Mouse (Mus musculus): ENCODE data around the gene Wdr19. TPM values are rescaled to one million over a fixed set of nuclear protein-coding genes. Genes with fewer than 3 reads are reported as not detected.
A peak's percentile ranks its signal among the peaks of the same experiment; 100 is the strongest.
"Not testable (repeated sequence)": the region's sequence is repeated elsewhere in the genome, so short reads cannot be mapped to it uniquely, and the experiment has no call there.

The Wdr19 gene
- polyA plus RNA-seq, 1 experiment: 2.4 TPM

- H3K4me3 ChIP-seq (replicated peaks; ENCODE audit: control insufficient read depth, low read depth, low read length): no peak overlapping the region
- no peak overlapping the region for H3K27ac ChIP-seq (ENCODE audit: control insufficient read depth, insufficient read depth, low read depth, low read length, poor library complexity)
- WGBS: 42% methylated on average over 2 of the region's 2 CpGs
- no peaks in the 10 kb centered on the region; the same call in 1 of the 2 replicates for H3K4me1 ChIP-seq (ENCODE audit: control insufficient read depth, insufficient read depth, low read length)
- TF ChIP-seq POLR2A (IDR thresholded peaks at IDR 0.05; ENCODE audit: borderline replicate concordance, control insufficient read depth, low read depth, low read length) (no peak), CTCF (IDR thresholded peaks at IDR 0.05; ENCODE audit: control insufficient read depth, insufficient read depth, low read length) (no peak)
Measured at GRCm38 (mm10) chr5:65294270-65294669, 94.8 kb downstream of the Wdr19 start.

GRCm38 (mm10) chr5:65298167-65298950 lies 98.9 kb downstream of the Wdr19 start:
- no peak overlapping the region for H3K27ac ChIP-seq (ENCODE audit: control insufficient read depth, insufficient read depth, low read depth, low read length, poor library complexity)
- H3K4me3 ChIP-seq (replicated peaks; ENCODE audit: control insufficient read depth, low read depth, low read length): no peak overlapping the region
- TF ChIP-seq CTCF (IDR thresholded peaks at IDR 0.05; ENCODE audit: control insufficient read depth, insufficient read depth, low read length): no peak
- no peak for TF ChIP-seq POLR2A (IDR thresholded peaks at IDR 0.05; ENCODE audit: borderline replicate concordance, control insufficient read depth, low read depth, low read length)
- no peaks in the 10 kb centered on the region; the same call in 1 of the 2 replicates for H3K4me1 ChIP-seq (ENCODE audit: control insufficient read depth, insufficient read depth, low read length)
- WGBS: 67% methylated on average over 7 of the region's 7 CpGs

DNA sequence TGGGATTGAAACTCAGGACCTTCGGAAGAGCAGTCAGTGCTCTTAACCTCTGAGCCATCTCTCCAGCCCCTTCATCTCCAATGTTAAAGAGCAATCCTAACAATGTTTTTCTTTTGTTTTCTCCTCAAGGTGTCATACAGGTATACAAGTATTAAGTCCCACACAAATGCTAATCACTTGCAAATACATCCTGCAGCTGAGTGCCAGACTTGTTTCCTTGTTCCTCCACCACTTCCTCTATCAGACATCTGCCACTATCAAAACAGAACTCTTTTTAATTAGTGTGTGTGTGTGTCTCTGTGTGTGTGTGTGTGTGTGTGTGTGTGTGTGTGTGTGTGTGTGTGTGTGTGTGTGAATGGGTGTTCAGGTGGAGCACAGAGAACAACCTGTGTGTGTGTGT lies 100.1 kb downstream of the Wdr19 start:
- H3K4me3 ChIP-seq (replicated peaks; ENCODE audit: control insufficient read depth, low read depth, low read length); H3K4me1 ChIP-seq (ENCODE audit: control insufficient read depth, insufficient read depth, low read length): not testable (repeated sequence)
- WGBS: 85% methylated on average over 1 of the region's 1 CpGs
- peak overlapping the region; percentile 19; the same call in 1 of the 2 replicates for H3K27ac ChIP-seq (ENCODE audit: control insufficient read depth, insufficient read depth, low read depth, low read length, poor library complexity)

- peak overlapping the region; percentile 19; the same call in 1 of the 2 replicates for H3K27ac ChIP-seq (ENCODE audit: control insufficient read depth, insufficient read depth, low read depth, low read length, poor library complexity)
- WGBS: 87% methylated on average over 9 of the region's 9 CpGs
- no peak overlapping the region for H3K4me3 ChIP-seq (replicated peaks; ENCODE audit: control insufficient read depth, low read depth, low read length)
- no peaks in the 10 kb centered on the region; the same call in 1 of the 2 replicates for H3K4me1 ChIP-seq (ENCODE audit: control insufficient read depth, insufficient read depth, low read length)
- no peak for TF ChIP-seq POLR2A (IDR thresholded peaks at IDR 0.05; ENCODE audit: borderline replicate concordance, control insufficient read depth, low read depth, low read length)
- TF ChIP-seq CTCF (IDR thresholded peaks at IDR 0.05; ENCODE audit: control insufficient read depth, insufficient read depth, low read length): no peak
Measured at GRCm38 (mm10) chr5:65300121-65300520, 100.6 kb downstream of the Wdr19 start.

DNA sequence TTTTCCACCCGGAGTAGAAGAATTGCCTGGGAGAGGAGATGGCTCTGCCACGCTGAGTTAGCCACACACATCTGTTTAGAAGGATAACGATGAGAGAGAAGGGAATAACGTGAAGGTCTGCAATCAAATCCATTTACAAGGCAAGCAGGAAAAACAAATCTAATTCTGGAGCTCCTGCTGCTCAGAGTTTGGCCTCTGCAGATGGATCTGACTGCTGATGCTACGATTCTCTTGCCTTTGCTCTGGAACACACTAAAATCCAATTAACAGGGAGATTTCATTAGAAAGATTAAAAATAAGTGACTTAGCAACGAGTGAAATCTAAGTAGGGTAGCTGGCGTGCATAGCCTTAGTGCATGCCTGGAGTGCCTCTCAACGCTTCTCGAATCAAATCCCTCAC lies 106.0 kb downstream of the Wdr19 start:
- Histone ChIP-seq H3K4me1 (ENCODE audit: control insufficient read depth, insufficient read depth, low read length) (peaks cover 5% of the 10 kb centered on the region), H3K27ac (ENCODE audit: control insufficient read depth, insufficient read depth, low read depth, low read length, poor library complexity) (no peak overlapping the region), H3K4me3 (replicated peaks; ENCODE audit: control insufficient read depth, low read depth, low read length) (no peak overlapping the region)
- 91% methylated on average over 9 of the region's 9 CpGs for WGBS
- TF ChIP-seq CTCF (IDR thresholded peaks at IDR 0.05; ENCODE audit: control insufficient read depth, insufficient read depth, low read length): no peak
- no peak for TF ChIP-seq POLR2A (IDR thresholded peaks at IDR 0.05; ENCODE audit: borderline replicate concordance, control insufficient read depth, low read depth, low read length)

DNA sequence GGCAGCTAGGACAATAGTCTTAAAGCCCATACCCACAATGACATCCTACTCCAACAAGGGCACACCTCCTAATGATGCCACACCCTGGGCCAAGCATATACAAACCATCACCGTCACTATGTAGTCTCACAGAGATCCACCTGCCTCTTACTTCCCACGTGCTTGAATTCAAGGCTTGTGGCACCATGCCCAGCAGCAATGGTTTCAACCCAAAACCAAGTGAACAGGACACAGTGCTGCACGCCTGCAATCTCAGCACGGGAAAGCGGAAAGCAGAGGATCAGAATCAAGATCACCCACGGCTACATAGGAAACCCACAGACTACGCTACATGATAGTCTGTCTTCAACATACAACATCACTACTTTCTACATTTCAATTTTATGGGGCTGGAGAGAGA lies 108.7 kb downstream of the Wdr19 start:
- WGBS: 90% methylated on average over 7 of the region's 7 CpGs
- TF ChIP-seq POLR2A (IDR thresholded peaks at IDR 0.05; ENCODE audit: borderline replicate concordance, control insufficient read depth, low read depth, low read length) (no peak), CTCF (IDR thresholded peaks at IDR 0.05; ENCODE audit: control insufficient read depth, insufficient read depth, low read length) (no peak)
- Histone ChIP-seq H3K4me1 (ENCODE audit: control insufficient read depth, insufficient read depth, low read length) (peaks cover 5% of the 10 kb centered on the region), H3K4me3 (replicated peaks; ENCODE audit: control insufficient read depth, low read depth, low read length) (no peak overlapping the region), H3K27ac (ENCODE audit: control insufficient read depth, insufficient read depth, low read depth, low read length, poor library complexity) (no peak overlapping the region; the same call in 1 of the 2 replicates)

GRCm38 (mm10) chr5:65308866-65309265 lies 109.4 kb downstream of the Wdr19 start:
- TF ChIP-seq POLR2A (IDR thresholded peaks at IDR 0.05; ENCODE audit: borderline replicate concordance, control insufficient read depth, low read depth, low read length) (no peak), CTCF (IDR thresholded peaks at IDR 0.05; ENCODE audit: control insufficient read depth, insufficient read depth, low read length) (no peak)
- peak overlapping the region; percentile 59 for H3K27ac ChIP-seq (ENCODE audit: control insufficient read depth, insufficient read depth, low read depth, low read length, poor library complexity)
- WGBS: 42% methylated on average over 3 of the region's 3 CpGs

More at GRCm38 (mm10) chr5:65308866-65309265, 109.4 kb downstream of the Wdr19 start:
- Histone ChIP-seq H3K4me3 (replicated peaks; ENCODE audit: control insufficient read depth, low read depth, low read length) (no peak overlapping the region), H3K4me1 (ENCODE audit: control insufficient read depth, insufficient read depth, low read length) (peaks cover 5% of the 10 kb centered on the region)

Other genes starting within 250 kb of the Wdr19 start
- 2.2 and 6.0 TPM in 2 replicates for gene Tlr6, start 239.6 kb upstream of the Wdr19 start, polyA plus RNA-seq (2011; ENCODE audit: insufficient read depth, insufficient read length, low replicate concordance, missing spikeins)
- 4.9 and 9.4 TPM in 2 replicates for gene Fam114a1, start 229.6 kb upstream of the Wdr19 start, polyA plus RNA-seq (2011; ENCODE audit: insufficient read depth, insufficient read length, low replicate concordance, missing spikeins)
- 3.3 and 8.5 TPM in 2 replicates for gene Tmem156, start 107.6 kb upstream of the Wdr19 start, polyA plus RNA-seq (2011; ENCODE audit: insufficient read depth, insufficient read length, low replicate concordance, missing spikeins)
- 6.9 and 14.9 TPM in 2 replicates for gene Klhl5, start 92.2 kb upstream of the Wdr19 start, polyA plus RNA-seq (2011; ENCODE audit: insufficient read depth, insufficient read length, low replicate concordance, missing spikeins)
- gene Rfc1, start 136.0 kb downstream of the Wdr19 start, polyA plus RNA-seq (2011; ENCODE audit: insufficient read depth, insufficient read length, low replicate concordance, missing spikeins): 31.8 and 42.8 TPM in 2 replicates
- not detected in 2 replicates for gene Klb, start 148.6 kb downstream of the Wdr19 start, polyA plus RNA-seq (2011; ENCODE audit: insufficient read depth, insufficient read length, low replicate concordance, missing spikeins)
- 317 and 324 TPM in 2 replicates for gene Rpl9, start 191.7 kb downstream of the Wdr19 start, polyA plus RNA-seq (2011; ENCODE audit: insufficient read depth, insufficient read length, low replicate concordance, missing spikeins)
- 20.0 and 25.3 TPM in 2 replicates for gene Lias, start 191.8 kb downstream of the Wdr19 start, polyA plus RNA-seq (2011; ENCODE audit: insufficient read depth, insufficient read length, low replicate concordance, missing spikeins)
- gene Ugdh, start 236.3 kb downstream of the Wdr19 start, polyA plus RNA-seq (2011; ENCODE audit: insufficient read depth, insufficient read length, low replicate concordance, missing spikeins): 7.7 and 14.3 TPM in 2 replicates

All from bone marrow, adult 2 months (tissue).